Mouse (Mus musculus): ENCODE measurements around the gene Trit1. TPM values are rescaled to one million over a fixed set of nuclear protein-coding genes. Genes with fewer than 3 reads are reported as not detected.
A peak's percentile ranks its signal among the peaks of the same experiment; 100 is the strongest.

Trit1 gene
- total and polyA plus RNA-seq, 3 experiments = 2.4 to 5.5 (median 5.4) TPM

GRCm38 (mm10) chr4:123086381-123086780, 70.0 kb downstream of the Trit1 start:
- Histone ChIP-seq H3K4me1 (ENCODE audit: control insufficient read depth, insufficient read depth, low read length) (no peaks in the 10 kb centered on the region), H3K4me3 (no peak overlapping the region), H3K36me3 (ENCODE audit: control insufficient read depth, insufficient read depth, low read length) (no peaks in the 10 kb centered on the region), H3K27ac (no peak overlapping the region), H3K9ac (ENCODE audit: low read depth, low read length) (no peak overlapping the region), H3K79me2 (replicated peaks; ENCODE audit: control insufficient read depth, insufficient read depth, low read length) (no peaks in the 10 kb centered on the region), H3K27me3 (ENCODE audit: control insufficient read depth, insufficient read depth, low read length) (no peaks in the 10 kb centered on the region)
- no peak for TF ChIP-seq EP300 (IDR thresholded peaks at IDR 0.05; ENCODE audit: insufficient read depth, low read depth, low read length)
- TF ChIP-seq CTCF (IDR thresholded peaks at IDR 0.05) = peak; percentile 29
- 90% methylated on average over 4 of the region's 4 CpGs for WGBS
- DNase-seq = no peak
- intact Hi-C loops (cut with DNase I) = no loop called here

GRCm38 (mm10) chr4:123092621-123093020, 76.2 kb downstream of the Trit1 start:
- WGBS = 65% methylated on average over 5 of the region's 5 CpGs
- H3K4me1 ChIP-seq (ENCODE audit: control insufficient read depth, insufficient read depth, low read length) = no peaks in the 10 kb centered on the region

GRCm38 (mm10) chr4:123093064-123093776, 76.8 kb downstream of the Trit1 start:
- no peak overlapping the region for H3K4me3 ChIP-seq
- TF ChIP-seq CTCF (IDR thresholded peaks at IDR 0.05) = no peak
- no peak for TF ChIP-seq POLR2A (IDR thresholded peaks at IDR 0.05; ENCODE audit: insufficient read depth, low read depth, low read length)
- TF ChIP-seq EP300 (IDR thresholded peaks at IDR 0.05; ENCODE audit: insufficient read depth, low read depth, low read length) = no peak
- no peaks in the 10 kb centered on the region for H3K79me2 ChIP-seq (replicated peaks; ENCODE audit: control insufficient read depth, insufficient read depth, low read length)
- no peak overlapping the region for H3K27ac ChIP-seq
- intact Hi-C loops (cut with DNase I) = no loop called here
- 0 out of 2 replicates have a peak, but pooled peaks cover 2% of the 10 kb centered on the region for H3K27me3 ChIP-seq (ENCODE audit: control insufficient read depth, insufficient read depth, low read length)
- H3K9ac ChIP-seq (ENCODE audit: low read depth, low read length) = no peak overlapping the region
- H3K4me1 ChIP-seq (ENCODE audit: control insufficient read depth, insufficient read depth, low read length) = no peaks in the 10 kb centered on the region
- DNase-seq = no peak
- H3K36me3 ChIP-seq (ENCODE audit: control insufficient read depth, insufficient read depth, low read length) = no peaks in the 10 kb centered on the region
- 38% methylated on average over 17 of the region's 17 CpGs for WGBS

More at GRCm38 (mm10) chr4:123092621-123093020, 76.2 kb downstream of the Trit1 start:
- DNase-seq = no peak
- Histone ChIP-seq H3K9ac (ENCODE audit: low read depth, low read length) (no peak overlapping the region), H3K27me3 (ENCODE audit: control insufficient read depth, insufficient read depth, low read length) (0 out of 2 replicates have a peak, but pooled peaks cover 2% of the 10 kb centered on the region), H3K4me3 (no peak overlapping the region), H3K79me2 (replicated peaks; ENCODE audit: control insufficient read depth, insufficient read depth, low read length) (no peaks in the 10 kb centered on the region), H3K27ac (no peak overlapping the region), H3K36me3 (ENCODE audit: control insufficient read depth, insufficient read depth, low read length) (no peaks in the 10 kb centered on the region)
- no peak for TF ChIP-seq POLR2A (IDR thresholded peaks at IDR 0.05; ENCODE audit: insufficient read depth, low read depth, low read length)
- no peak for TF ChIP-seq EP300 (IDR thresholded peaks at IDR 0.05; ENCODE audit: insufficient read depth, low read depth, low read length)
- intact Hi-C loops (cut with DNase I) = no loop called here

- Histone ChIP-seq H3K36me3 (ENCODE audit: control insufficient read depth, insufficient read depth, low read length) (no peaks in the 10 kb centered on the region), H3K9ac (ENCODE audit: low read depth, low read length) (no peak overlapping the region), H3K4me3 (no peak overlapping the region), H3K4me1 (ENCODE audit: control insufficient read depth, insufficient read depth, low read length) (no peaks in the 10 kb centered on the region), H3K27ac (no peak overlapping the region), H3K27me3 (ENCODE audit: control insufficient read depth, insufficient read depth, low read length) (0 out of 2 replicates have a peak, but pooled peaks cover 2% of the 10 kb centered on the region), H3K79me2 (replicated peaks; ENCODE audit: control insufficient read depth, insufficient read depth, low read length) (no peaks in the 10 kb centered on the region)
- intact Hi-C loops (cut with DNase I) = no loop called here
- TF ChIP-seq POLR2A (IDR thresholded peaks at IDR 0.05; ENCODE audit: insufficient read depth, low read depth, low read length) = no peak
- TF ChIP-seq CTCF (IDR thresholded peaks at IDR 0.05) = no peak
- TF ChIP-seq EP300 (IDR thresholded peaks at IDR 0.05; ENCODE audit: insufficient read depth, low read depth, low read length) = no peak
- 55% methylated on average over 8 of the region's 9 CpGs for WGBS
- no peak for DNase-seq
Measured at GRCm38 (mm10) chr4:123093869-123094268, 77.5 kb downstream of the Trit1 start.

Other genes with a start within 250 kb of the Trit1 start
- 10 to 100 TPM; 41.6 to 42.9 TPM for gene Ppt1, start 180.4 kb upstream of the Trit1 start, total RNA-seq (2021)
- 35.3 and 52.1 TPM in 2 replicates for gene Ppt1, start 180.4 kb upstream of the Trit1 start, polyA plus RNA-seq (2012; rRNA removed)
- gene Cap1, start 130.5 kb upstream of the Trit1 start, total RNA-seq (2021) = 10 to 100 TPM; 48.4 to 53.4 TPM
- gene Cap1, start 130.5 kb upstream of the Trit1 start, polyA plus RNA-seq (2012; rRNA removed) = 38.3 and 42.8 TPM in 2 replicates
- under 1 TPM; 0.23 to 0.39 TPM for gene Mfsd2a, start 55.4 kb upstream of the Trit1 start, total RNA-seq (2021)
- gene Mfsd2a, start 55.4 kb upstream of the Trit1 start, polyA plus RNA-seq (2012; rRNA removed) = 0.12 TPM in 1 of 2 replicates, not detected in the other
- gene Mycl, start 20.9 kb upstream of the Trit1 start, total RNA-seq (2021) = under 1 TPM; 0.10 to 0.18 TPM
- gene Mycl, start 20.9 kb upstream of the Trit1 start, polyA plus RNA-seq (2012; rRNA removed) = 0.20 and 0.64 TPM in 2 replicates
- gene Bmp8b, start 88.6 kb downstream of the Trit1 start, total RNA-seq (2021) = not detected
- gene Bmp8b, start 88.6 kb downstream of the Trit1 start, polyA plus RNA-seq (2012; rRNA removed) = not detected in 2 replicates
- gene Oxct2b, start 99.7 kb downstream of the Trit1 start, total RNA-seq (2021) = not detected
- gene Oxct2b, start 99.7 kb downstream of the Trit1 start, polyA plus RNA-seq (2012; rRNA removed) = 0.10 and 0.12 TPM in 2 replicates
- gene Ppie, start 123.4 kb downstream of the Trit1 start, total RNA-seq (2021) = 10 to 100 TPM; 23.6 to 23.8 TPM
- 14.4 and 18.7 TPM in 2 replicates for gene Ppie, start 123.4 kb downstream of the Trit1 start, polyA plus RNA-seq (2012; rRNA removed)
- gene Hpcal4, start 166.6 kb downstream of the Trit1 start, total RNA-seq (2021) = under 1 TPM; 0.09 to 0.10 TPM
- 0.35 and 0.38 TPM in 2 replicates for gene Hpcal4, start 166.6 kb downstream of the Trit1 start, polyA plus RNA-seq (2012; rRNA removed)
- gene Nt5c1a, start 184.9 kb downstream of the Trit1 start, total RNA-seq (2021) = 10 to 100 TPM; 50.8 to 57.6 TPM
- gene Nt5c1a, start 184.9 kb downstream of the Trit1 start, polyA plus RNA-seq (2012; rRNA removed) = 19.6 and 41.6 TPM in 2 replicates
- 10 to 100 TPM; 15.8 to 16.5 TPM for gene Heyl, start 217.0 kb downstream of the Trit1 start, total RNA-seq (2021)
- 16.8 and 21.3 TPM in 2 replicates for gene Heyl, start 217.0 kb downstream of the Trit1 start, polyA plus RNA-seq (2012; rRNA removed)
- gene Pabpc4, start 245.8 kb downstream of the Trit1 start, total RNA-seq (2021) = 100 to 1,000 TPM; 336 to 376 TPM
- 207 and 299 TPM in 2 replicates for gene Pabpc4, start 245.8 kb downstream of the Trit1 start, polyA plus RNA-seq (2012; rRNA removed)

All from heart, adult 2 months (tissue).